Mouse (Mus musculus) thymus, postnatal 4 days (tissue): ENCODE measurements at regions not wholly inside any gene's neighbourhood (a gene's known extent, or its start where the extent isn't known, plus 50 kb on each side); places are given as distances from the start of the nearest gene placed in this dataset.

Source experiments
- DNase-seq: peaks from one replicate; pipeline ENCODE4 v3.0.0; 2021

GRCm38 (mm10) chr2:179022675-179023194, 419.5 kb upstream of the Cdh4 start:
- DNase-seq: no peak

GRCm38 (mm10) chr2:179024225-179024624, 418.0 kb upstream of the Cdh4 start:
- no peak for DNase-seq

- DNase-seq: no peak
Measured at GRCm38 (mm10) chr2:179033171-179033570, 409.1 kb upstream of the Cdh4 start.

- no peak for DNase-seq
Measured at GRCm38 (mm10) chr2:179035446-179035845, 406.8 kb upstream of the Cdh4 start.

- DNase-seq: no peak
Measured at GRCm38 (mm10) chr2:179039697-179040096, 402.5 kb upstream of the Cdh4 start.

GRCm38 (mm10) chr2:179043671-179044070, 398.6 kb upstream of the Cdh4 start:
- no peak for DNase-seq

GRCm38 (mm10) chr2:179045361-179045760, 396.9 kb upstream of the Cdh4 start:
- DNase-seq: no peak

GRCm38 (mm10) chr2:179054441-179054840, 387.8 kb upstream of the Cdh4 start:
- no peak for DNase-seq

- no peak for DNase-seq
Measured at GRCm38 (mm10) chr2:179064616-179065015, 377.6 kb upstream of the Cdh4 start.

- DNase-seq: no peak
Measured at GRCm38 (mm10) chr2:179069520-179069919, 372.7 kb upstream of the Cdh4 start.

GRCm38 (mm10) chr2:179070346-179070745, 371.9 kb upstream of the Cdh4 start:
- DNase-seq: peak; percentile 35

GRCm38 (mm10) chr2:179080462-179081274, 361.6 kb upstream of the Cdh4 start:
- DNase-seq: no peak

- no peak for DNase-seq
Measured at GRCm38 (mm10) chr2:179086915-179087314, 355.3 kb upstream of the Cdh4 start.

GRCm38 (mm10) chr2:179091480-179091879, 350.8 kb upstream of the Cdh4 start:
- DNase-seq: no peak

GRCm38 (mm10) chr2:179093996-179094395, 348.2 kb upstream of the Cdh4 start:
- DNase-seq: no peak

- peak; percentile 56 for DNase-seq
Measured at GRCm38 (mm10) chr2:179095981-179096380, 346.2 kb upstream of the Cdh4 start.

- DNase-seq: no peak
Measured at GRCm38 (mm10) chr2:179096861-179097260, 345.4 kb upstream of the Cdh4 start.

- no peak for DNase-seq
Measured at GRCm38 (mm10) chr2:179099783-179100182, 342.4 kb upstream of the Cdh4 start.

GRCm38 (mm10) chr2:179103114-179103513, 339.1 kb upstream of the Cdh4 start:
- no peak for DNase-seq

GRCm38 (mm10) chr2:179112951-179113350, 329.3 kb upstream of the Cdh4 start:
- DNase-seq: no peak

GRCm38 (mm10) chr2:179128018-179128417, 314.2 kb upstream of the Cdh4 start:
- DNase-seq: no peak

- DNase-seq: no peak
Measured at GRCm38 (mm10) chr2:179128432-179128831, 313.8 kb upstream of the Cdh4 start.

- no peak for DNase-seq
Measured at GRCm38 (mm10) chr2:179131004-179131403, 311.2 kb upstream of the Cdh4 start.

GRCm38 (mm10) chr2:179142313-179142712, 299.9 kb upstream of the Cdh4 start:
- DNase-seq: no peak

GRCm38 (mm10) chr2:179145726-179146125, 296.5 kb upstream of the Cdh4 start:
- no peak for DNase-seq
